Mouse (Mus musculus): ENCODE measurements at regions not wholly inside any gene's neighbourhood (a gene's known extent, or its start where the extent isn't known, plus 50 kb on each side); places are given as distances from the start of the nearest gene placed in this dataset.

DNA sequence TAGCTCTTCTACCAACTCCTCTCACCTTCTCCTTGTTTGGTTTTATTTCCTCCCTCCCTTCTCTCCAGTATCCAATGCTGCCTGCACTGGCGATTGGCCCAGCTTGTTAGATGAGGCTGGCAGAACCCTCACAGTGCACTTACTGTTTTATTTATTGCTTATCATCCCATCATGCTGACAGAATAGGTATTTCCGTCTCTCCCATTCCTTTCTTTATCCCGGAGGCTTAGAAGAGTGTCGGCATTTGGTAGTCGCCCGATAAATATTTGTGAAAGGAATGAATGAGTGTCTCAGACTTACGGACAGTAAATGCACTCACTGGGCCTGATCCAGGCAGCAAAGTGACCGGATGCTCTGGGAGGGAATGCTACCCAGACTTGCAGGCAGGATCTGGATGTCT lies 123.8 kb upstream of the Sh3bp4 start:
- WGBS = 87% methylated on average over 8 of the region's 8 CpGs
- ATAC-seq = no peak
- no peaks in the 10 kb centered on the region for H3K36me3 ChIP-seq (ENCODE audit: control insufficient read depth, insufficient read depth, low read length)
- H3K27ac ChIP-seq (ENCODE audit: low read depth, low read length) = no peak overlapping the region
- 0 out of 2 replicates have a peak, but pooled peaks cover 2% of the 10 kb centered on the region for H3K9me3 ChIP-seq (replicated peaks; ENCODE audit: control insufficient read depth, low read length)
- no peak overlapping the region for H3K4me3 ChIP-seq (ENCODE audit: low read depth, low read length)
- no peaks in the 10 kb centered on the region for H3K4me1 ChIP-seq (ENCODE audit: control insufficient read depth, insufficient read depth, low read length)
- no peak overlapping the region for H3K4me2 ChIP-seq (ENCODE audit: low read length)
- no peaks in the 10 kb centered on the region for H3K27me3 ChIP-seq (replicated peaks; ENCODE audit: control insufficient read depth, insufficient read depth, low read length)
- no peak overlapping the region for H3K9ac ChIP-seq (ENCODE audit: low read length)
- DNase-seq (ENCODE audit: low spot score) = no peak

DNA sequence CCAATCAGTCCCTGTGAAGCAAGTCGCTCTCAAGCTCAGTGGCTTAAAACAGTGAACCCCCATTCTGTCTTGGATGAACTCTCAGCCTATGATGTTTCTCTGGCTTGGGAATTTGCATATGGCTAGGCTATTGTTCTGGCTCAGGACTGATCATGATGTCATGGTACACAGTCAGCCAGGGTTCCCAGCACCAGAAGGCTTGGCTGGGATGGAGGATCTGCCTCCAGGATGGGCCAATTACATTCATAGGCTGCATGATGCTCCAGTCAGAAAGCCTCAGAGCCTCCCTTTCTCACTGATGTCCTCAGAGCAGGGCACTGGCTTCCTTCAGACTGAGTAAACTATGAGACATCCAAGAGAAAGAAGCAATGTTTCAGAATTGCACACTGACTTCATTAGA lies 120.3 kb upstream of the Sh3bp4 start:
- Histone ChIP-seq H3K9me3 (replicated peaks; ENCODE audit: control insufficient read depth, low read length) (0 out of 2 replicates have a peak, but pooled peaks cover 2% of the 10 kb centered on the region), H3K9ac (ENCODE audit: low read length) (no peak overlapping the region), H3K4me3 (ENCODE audit: low read depth, low read length) (no peak overlapping the region), H3K27ac (ENCODE audit: low read depth, low read length) (no peak overlapping the region), H3K4me2 (ENCODE audit: low read length) (no peak overlapping the region), H3K27me3 (replicated peaks; ENCODE audit: control insufficient read depth, insufficient read depth, low read length) (no peaks in the 10 kb centered on the region), H3K36me3 (ENCODE audit: control insufficient read depth, insufficient read depth, low read length) (no peaks in the 10 kb centered on the region), H3K4me1 (ENCODE audit: control insufficient read depth, insufficient read depth, low read length) (no peaks in the 10 kb centered on the region)
- DNase-seq (ENCODE audit: low spot score) (no peak), ATAC-seq (no peak)
- WGBS = 63% methylated on average over 1 of the region's 1 CpGs

GRCm38 (mm10) chr1:88953516-88953915 lies 116.7 kb upstream of the Sh3bp4 start:
- 80% methylated on average over 4 of the region's 4 CpGs for WGBS
- no peaks in the 10 kb centered on the region for H3K36me3 ChIP-seq (ENCODE audit: control insufficient read depth, insufficient read depth, low read length)
- no peak overlapping the region for H3K4me3 ChIP-seq (ENCODE audit: low read depth, low read length)
- H3K9me3 ChIP-seq (replicated peaks; ENCODE audit: control insufficient read depth, low read length) = 0 out of 2 replicates have a peak, but pooled peaks cover 2% of the 10 kb centered on the region
- H3K27ac ChIP-seq (ENCODE audit: low read depth, low read length) = no peak overlapping the region
- DNase-seq (ENCODE audit: low spot score) = no peak
- no peak overlapping the region for H3K4me2 ChIP-seq (ENCODE audit: low read length)
- H3K4me1 ChIP-seq (ENCODE audit: control insufficient read depth, insufficient read depth, low read length) = no peaks in the 10 kb centered on the region
- H3K27me3 ChIP-seq (replicated peaks; ENCODE audit: control insufficient read depth, insufficient read depth, low read length) = no peaks in the 10 kb centered on the region
- ATAC-seq = no peak
- H3K9ac ChIP-seq (ENCODE audit: low read length) = no peak overlapping the region

DNA sequence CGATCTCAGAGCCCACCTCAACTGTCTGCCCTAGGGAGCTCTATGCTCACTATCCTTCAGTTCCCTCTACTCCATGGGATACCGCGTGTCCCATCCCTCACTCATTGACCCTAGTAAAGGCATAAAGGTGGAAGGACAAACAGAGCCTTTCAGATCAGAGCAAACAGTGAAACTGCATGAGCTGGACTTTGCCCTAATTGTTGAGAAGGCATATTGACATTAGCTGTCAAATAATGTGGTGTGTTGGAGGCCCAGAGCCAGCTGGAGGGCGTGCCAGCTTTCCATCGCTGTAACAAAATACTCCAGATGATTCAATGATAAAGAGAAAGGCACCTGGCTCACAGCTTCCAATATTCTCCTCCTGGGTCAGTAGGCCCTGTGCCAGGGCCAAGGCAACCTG lies 115.4 kb upstream of the Sh3bp4 start:
- Histone ChIP-seq H3K9me3 (replicated peaks; ENCODE audit: control insufficient read depth, low read length) (no peaks in the 10 kb centered on the region), H3K36me3 (ENCODE audit: control insufficient read depth, insufficient read depth, low read length) (no peaks in the 10 kb centered on the region), H3K4me3 (ENCODE audit: low read depth, low read length) (no peak overlapping the region), H3K27ac (ENCODE audit: low read depth, low read length) (no peak overlapping the region), H3K9ac (ENCODE audit: low read length) (no peak overlapping the region), H3K27me3 (replicated peaks; ENCODE audit: control insufficient read depth, insufficient read depth, low read length) (no peaks in the 10 kb centered on the region), H3K4me2 (ENCODE audit: low read length) (no peak overlapping the region), H3K4me1 (ENCODE audit: control insufficient read depth, insufficient read depth, low read length) (no peaks in the 10 kb centered on the region)
- DNase-seq (ENCODE audit: low spot score) = no peak
- 91% methylated on average over 5 of the region's 5 CpGs for WGBS
- ATAC-seq = no peak

- WGBS = 73% methylated on average over 5 of the region's 5 CpGs
- no peak overlapping the region for H3K9ac ChIP-seq (ENCODE audit: low read length)
- H3K4me2 ChIP-seq (ENCODE audit: low read length) = no peak overlapping the region
- ATAC-seq (no peak), DNase-seq (ENCODE audit: low spot score) (no peak)
- no peak overlapping the region for H3K27ac ChIP-seq (ENCODE audit: low read depth, low read length)
- no peaks in the 10 kb centered on the region for H3K36me3 ChIP-seq (ENCODE audit: control insufficient read depth, insufficient read depth, low read length)
- no peaks in the 10 kb centered on the region for H3K9me3 ChIP-seq (replicated peaks; ENCODE audit: control insufficient read depth, low read length)
- no peak overlapping the region for H3K4me3 ChIP-seq (ENCODE audit: low read depth, low read length)
- no peaks in the 10 kb centered on the region for H3K27me3 ChIP-seq (replicated peaks; ENCODE audit: control insufficient read depth, insufficient read depth, low read length)
- no peaks in the 10 kb centered on the region for H3K4me1 ChIP-seq (ENCODE audit: control insufficient read depth, insufficient read depth, low read length)
Observed at GRCm38 (mm10) chr1:88957061-88957460, 113.2 kb upstream of the Sh3bp4 start.

DNA sequence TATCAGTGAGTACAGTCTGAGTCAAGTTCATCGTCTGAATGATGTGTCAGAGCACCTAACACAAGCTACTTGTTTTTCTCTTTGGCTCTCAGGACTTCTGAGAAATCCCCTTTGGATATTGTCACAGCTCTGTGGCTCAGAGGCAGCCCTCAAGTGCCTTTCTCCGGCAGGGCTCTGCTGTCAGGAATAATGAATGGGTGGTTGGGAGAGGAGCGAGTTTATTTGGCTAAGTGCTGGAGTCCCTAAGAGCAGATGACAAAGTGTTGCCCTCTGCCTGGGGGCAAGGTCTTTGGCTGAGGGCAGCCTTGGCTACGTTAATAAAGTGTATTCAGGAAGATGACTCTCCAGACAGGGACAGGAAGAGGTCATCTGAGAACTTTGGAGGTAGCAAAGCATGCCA lies 110.5 kb upstream of the Sh3bp4 start:
- Histone ChIP-seq H3K4me3 (ENCODE audit: low read depth, low read length) (no peak overlapping the region), H3K4me1 (ENCODE audit: control insufficient read depth, insufficient read depth, low read length) (no peaks in the 10 kb centered on the region), H3K4me2 (ENCODE audit: low read length) (no peak overlapping the region), H3K9ac (ENCODE audit: low read length) (no peak overlapping the region), H3K27ac (ENCODE audit: low read depth, low read length) (no peak overlapping the region), H3K27me3 (replicated peaks; ENCODE audit: control insufficient read depth, insufficient read depth, low read length) (no peaks in the 10 kb centered on the region), H3K9me3 (replicated peaks; ENCODE audit: control insufficient read depth, low read length) (no peaks in the 10 kb centered on the region), H3K36me3 (ENCODE audit: control insufficient read depth, insufficient read depth, low read length) (no peaks in the 10 kb centered on the region)
- no peak for DNase-seq (ENCODE audit: low spot score)
- ATAC-seq = no peak
- 78% methylated on average over 4 of the region's 4 CpGs for WGBS

- no peak for ATAC-seq
- Histone ChIP-seq H3K4me2 (ENCODE audit: low read length) (no peak overlapping the region), H3K27me3 (replicated peaks; ENCODE audit: control insufficient read depth, insufficient read depth, low read length) (no peaks in the 10 kb centered on the region), H3K4me3 (ENCODE audit: low read depth, low read length) (no peak overlapping the region), H3K27ac (ENCODE audit: low read depth, low read length) (no peak overlapping the region), H3K36me3 (ENCODE audit: control insufficient read depth, insufficient read depth, low read length) (no peaks in the 10 kb centered on the region), H3K9me3 (replicated peaks; ENCODE audit: control insufficient read depth, low read length) (no peaks in the 10 kb centered on the region), H3K4me1 (ENCODE audit: control insufficient read depth, insufficient read depth, low read length) (no peaks in the 10 kb centered on the region), H3K9ac (ENCODE audit: low read length) (no peak overlapping the region)
- WGBS = 96% methylated on average over 11 of the region's 11 CpGs
- no peak for DNase-seq (ENCODE audit: low spot score)
Observed at GRCm38 (mm10) chr1:88960142-88960541, 110.1 kb upstream of the Sh3bp4 start.

GRCm38 (mm10) chr1:88964045-88964747 lies 106.0 kb upstream of the Sh3bp4 start:
- H3K4me3 ChIP-seq (ENCODE audit: low read depth, low read length) = no peak overlapping the region
- H3K36me3 ChIP-seq (ENCODE audit: control insufficient read depth, insufficient read depth, low read length) = no peaks in the 10 kb centered on the region
- 56% methylated on average over 14 of the region's 14 CpGs for WGBS
- H3K27me3 ChIP-seq (replicated peaks; ENCODE audit: control insufficient read depth, insufficient read depth, low read length) = no peaks in the 10 kb centered on the region
- H3K9ac ChIP-seq (ENCODE audit: low read length) = no peak overlapping the region
- H3K27ac ChIP-seq (ENCODE audit: low read depth, low read length) = no peak overlapping the region
- H3K9me3 ChIP-seq (replicated peaks; ENCODE audit: control insufficient read depth, low read length) = no peaks in the 10 kb centered on the region
- H3K4me2 ChIP-seq (ENCODE audit: low read length) = no peak overlapping the region
- H3K4me1 ChIP-seq (ENCODE audit: control insufficient read depth, insufficient read depth, low read length) = no peaks in the 10 kb centered on the region
- DNase-seq (ENCODE audit: low spot score) (peak; percentile 76), ATAC-seq (peak; percentile 68; the same call in 1 of the 2 replicates)

- H3K4me3 ChIP-seq (ENCODE audit: low read depth, low read length) = no peak overlapping the region
- H3K4me2 ChIP-seq (ENCODE audit: low read length) = no peak overlapping the region
- H3K27ac ChIP-seq (ENCODE audit: low read depth, low read length) = no peak overlapping the region
- 86% methylated on average over 2 of the region's 2 CpGs for WGBS
- H3K27me3 ChIP-seq (replicated peaks; ENCODE audit: control insufficient read depth, insufficient read depth, low read length) = no peaks in the 10 kb centered on the region
- H3K36me3 ChIP-seq (ENCODE audit: control insufficient read depth, insufficient read depth, low read length) = no peaks in the 10 kb centered on the region
- DNase-seq (ENCODE audit: low spot score) (no peak), ATAC-seq (no peak)
- H3K4me1 ChIP-seq (ENCODE audit: control insufficient read depth, insufficient read depth, low read length) = no peaks in the 10 kb centered on the region
- H3K9ac ChIP-seq (ENCODE audit: low read length) = no peak overlapping the region
- H3K9me3 ChIP-seq (replicated peaks; ENCODE audit: control insufficient read depth, low read length) = no peaks in the 10 kb centered on the region
Observed at GRCm38 (mm10) chr1:88966416-88966815, 103.8 kb upstream of the Sh3bp4 start.

Measured in forebrain, embryonic 14.5 days (tissue).